Mouse (Mus musculus): ENCODE results near the gene Zfand3.

- no peak for TF ChIP-seq EP300 (IDR thresholded peaks at IDR 0.05; ENCODE audit: insufficient read depth, low read depth, low read length)
- TF ChIP-seq POLR2A (IDR thresholded peaks at IDR 0.05; ENCODE audit: insufficient read depth, low read length), result no peak
These were observed 42.1 kb downstream of the Zfand3 start for GRCm38 (mm10) chr17:30046654-30047053.

Measured in ES-Bruce4 (cell line).